Mouse (Mus musculus): ENCODE data around the gene Rhou. TPM values are rescaled to one million over a fixed set of nuclear protein-coding genes. Genes with fewer than 3 reads are reported as not detected.

Gene Rhou
- polyA plus RNA-seq (2015; fragmentation: Illumina TruSeq; extraction: RNeasy Lipid Tissue Mini Kit (QIAGEN cat#74804); ENCODE audit: insufficient read depth, low replicate concordance) = 0.55 TPM

GRCm38 (mm10) chr8:123653308-123653993 lies at the start of gene Rhou:
Gene Rhou (plus strand): TSS chr8:123653929.

Other genes starting within 250 kb of the Rhou start
- gene Mc1r, start 246.8 kb upstream of the Rhou start, polyA plus RNA-seq (2015; fragmentation: Illumina TruSeq; extraction: RNeasy Lipid Tissue Mini Kit (QIAGEN cat#74804); ENCODE audit: insufficient read depth, low replicate concordance) = not detected
- gene Tubb3, start 242.5 kb upstream of the Rhou start, polyA plus RNA-seq (2015; fragmentation: Illumina TruSeq; extraction: RNeasy Lipid Tissue Mini Kit (QIAGEN cat#74804); ENCODE audit: insufficient read depth, low replicate concordance) = 0.48 TPM
- gene Def8, start 230.4 kb upstream of the Rhou start, polyA plus RNA-seq (2015; fragmentation: Illumina TruSeq; extraction: RNeasy Lipid Tissue Mini Kit (QIAGEN cat#74804); ENCODE audit: insufficient read depth, low replicate concordance) = 10.7 TPM
- gene Afg3l1, start 176.0 kb upstream of the Rhou start, polyA plus RNA-seq (2015; fragmentation: Illumina TruSeq; extraction: RNeasy Lipid Tissue Mini Kit (QIAGEN cat#74804); ENCODE audit: insufficient read depth, low replicate concordance) = 19.8 TPM
- gene Dbndd1, start 138.5 kb upstream of the Rhou start, polyA plus RNA-seq (2015; fragmentation: Illumina TruSeq; extraction: RNeasy Lipid Tissue Mini Kit (QIAGEN cat#74804); ENCODE audit: insufficient read depth, low replicate concordance) = not detected
- gene Gas8, start 135.1 kb upstream of the Rhou start, polyA plus RNA-seq (2015; fragmentation: Illumina TruSeq; extraction: RNeasy Lipid Tissue Mini Kit (QIAGEN cat#74804); ENCODE audit: insufficient read depth, low replicate concordance) = 3.9 TPM
- gene Rab4a, start 152.1 kb downstream of the Rhou start, polyA plus RNA-seq (2015; fragmentation: Illumina TruSeq; extraction: RNeasy Lipid Tissue Mini Kit (QIAGEN cat#74804); ENCODE audit: insufficient read depth, low replicate concordance) = 3.2 TPM
- 4.6 TPM for gene Ccsap, start 206.3 kb downstream of the Rhou start, polyA plus RNA-seq (2015; fragmentation: Illumina TruSeq; extraction: RNeasy Lipid Tissue Mini Kit (QIAGEN cat#74804); ENCODE audit: insufficient read depth, low replicate concordance)
- not detected for gene Acta1, start 240.8 kb downstream of the Rhou start, polyA plus RNA-seq (2015; fragmentation: Illumina TruSeq; extraction: RNeasy Lipid Tissue Mini Kit (QIAGEN cat#74804); ENCODE audit: insufficient read depth, low replicate concordance)